Mouse (Mus musculus): Measurements from ENCODE around the gene Olfr283. TPM values are rescaled to one million over a fixed set of nuclear protein-coding genes. Genes with fewer than 3 reads are reported as not detected.
"Not testable (repeated sequence)": the region's sequence is repeated elsewhere in the genome, so short reads cannot be mapped to it uniquely, and the experiment has no call there.

The Olfr283 gene
- total RNA-seq (2021) = not detected

- intact Hi-C loops (cut with DNase I) = no loop called here
- no peak for DNase-seq (ENCODE audit: extremely low spot score in 1 of 2, low spot score in 2 of 2)
Measured at GRCm38 (mm10) chr15:98380846-98381245, at the start of gene Olfr283. Gene Olfr283 (minus strand): TSS chr15:98380946.

GRCm38 (mm10) chr15:98425188-98425587 lies 44.4 kb upstream of the Olfr283 start:
- intact Hi-C loops (cut with DNase I) = no loop called here
- no peak for DNase-seq (ENCODE audit: extremely low spot score in 1 of 2, low spot score in 2 of 2)

GRCm38 (mm10) chr15:98424753-98425152 lies 44.0 kb upstream of the Olfr283 start:
- no peak for DNase-seq (ENCODE audit: extremely low spot score in 1 of 2, low spot score in 2 of 2)
- intact Hi-C loops (cut with DNase I) = no loop called here

GRCm38 (mm10) chr15:98424326-98424725 lies 43.6 kb upstream of the Olfr283 start:
- intact Hi-C loops (cut with DNase I) = no loop called here
- no peak for DNase-seq (ENCODE audit: extremely low spot score in 1 of 2, low spot score in 2 of 2)

GRCm38 (mm10) chr15:98420897-98421296 lies 40.2 kb upstream of the Olfr283 start:
- DNase-seq (ENCODE audit: extremely low spot score in 1 of 2, low spot score in 2 of 2) = no peak

GRCm38 (mm10) chr15:98418096-98418495 lies 37.4 kb upstream of the Olfr283 start:
- intact Hi-C loops (cut with DNase I) = no loop called here
- DNase-seq (ENCODE audit: extremely low spot score in 1 of 2, low spot score in 2 of 2) = no peak

More at GRCm38 (mm10) chr15:98420897-98421296, 40.2 kb upstream of the Olfr283 start:
- intact Hi-C loops (cut with DNase I) = no loop called here

- DNase-seq (ENCODE audit: extremely low spot score in 1 of 2, low spot score in 2 of 2); intact Hi-C loops (cut with DNase I): not testable (repeated sequence)
Measured at GRCm38 (mm10) chr15:98417285-98417684, 36.5 kb upstream of the Olfr283 start.

GRCm38 (mm10) chr15:98416802-98417201 lies 36.1 kb upstream of the Olfr283 start:
- intact Hi-C loops (cut with DNase I); DNase-seq (ENCODE audit: extremely low spot score in 1 of 2, low spot score in 2 of 2): not testable (repeated sequence)

- intact Hi-C loops (cut with DNase I) = no loop called here
- no peak for DNase-seq (ENCODE audit: extremely low spot score in 1 of 2, low spot score in 2 of 2)
Measured at GRCm38 (mm10) chr15:98415996-98416395, 35.2 kb upstream of the Olfr283 start.

- intact Hi-C loops (cut with DNase I) = no loop called here
Measured at GRCm38 (mm10) chr15:98410249-98410648, 29.5 kb upstream of the Olfr283 start.

GRCm38 (mm10) chr15:98409635-98410034 lies 28.9 kb upstream of the Olfr283 start:
- no peak for DNase-seq (ENCODE audit: extremely low spot score in 1 of 2, low spot score in 2 of 2)
- intact Hi-C loops (cut with DNase I) = loop anchor here (5.0 kb wide), 1 partner anchor 227 kb away; no protein-coding TSS in a partner anchor

More at GRCm38 (mm10) chr15:98410249-98410648, 29.5 kb upstream of the Olfr283 start:
- no peak for DNase-seq (ENCODE audit: extremely low spot score in 1 of 2, low spot score in 2 of 2)

- DNase-seq (ENCODE audit: extremely low spot score in 1 of 2, low spot score in 2 of 2) = peak; percentile 27 to 55
- intact Hi-C loops (cut with DNase I) = loop anchor here (5.0 kb wide), 1 partner anchor 226 kb away; no protein-coding TSS in a partner anchor
Measured at GRCm38 (mm10) chr15:98408406-98409060, 27.8 kb upstream of the Olfr283 start.

GRCm38 (mm10) chr15:98402356-98402755 lies 21.6 kb upstream of the Olfr283 start:
- intact Hi-C loops (cut with DNase I) = no loop called here
- DNase-seq (ENCODE audit: extremely low spot score in 1 of 2, low spot score in 2 of 2) = no peak

- intact Hi-C loops (cut with DNase I) = loop anchor here (10.0 kb wide), 1 partner anchor 292 kb away; no protein-coding TSS in a partner anchor
- DNase-seq (ENCODE audit: extremely low spot score in 1 of 2, low spot score in 2 of 2) = no peak
Measured at GRCm38 (mm10) chr15:98397136-98397535, 16.4 kb upstream of the Olfr283 start.

- intact Hi-C loops (cut with DNase I) = loop anchor here (10.0 kb wide), 1 partner anchor 287 kb away; no protein-coding TSS in a partner anchor
- DNase-seq (ENCODE audit: extremely low spot score in 1 of 2, low spot score in 2 of 2) = no peak
Measured at GRCm38 (mm10) chr15:98391903-98392187, 11.1 kb upstream of the Olfr283 start.

GRCm38 (mm10) chr15:98391081-98391902 lies 10.5 kb upstream of the Olfr283 start:
- intact Hi-C loops (cut with DNase I) = loop anchor here (10.0 kb wide), 1 partner anchor 286 kb away; no protein-coding TSS in a partner anchor
- DNase-seq (ENCODE audit: extremely low spot score in 1 of 2, low spot score in 2 of 2) = no peak

GRCm38 (mm10) chr15:98389796-98390195 lies 9.1 kb upstream of the Olfr283 start:
- intact Hi-C loops (cut with DNase I) = loop anchor here (2.0 to 10.0 kb wide), 2 partner anchors 209 to 285 kb away; no protein-coding TSS in a partner anchor
- DNase-seq (ENCODE audit: extremely low spot score in 1 of 2, low spot score in 2 of 2) = peak; percentile 57 to 83

GRCm38 (mm10) chr15:98387621-98388020 lies 6.9 kb upstream of the Olfr283 start:
- no peak for DNase-seq (ENCODE audit: extremely low spot score in 1 of 2, low spot score in 2 of 2)
- intact Hi-C loops (cut with DNase I) = loop anchor here (2.0 kb wide), 1 partner anchor 207 kb away; no protein-coding TSS in a partner anchor

GRCm38 (mm10) chr15:98378209-98378608 lies 2.5 kb downstream of the Olfr283 start:
- intact Hi-C loops (cut with DNase I) = no loop called here
- no peak for DNase-seq (ENCODE audit: extremely low spot score in 1 of 2, low spot score in 2 of 2)

- intact Hi-C loops (cut with DNase I) = no loop called here
- no peak for DNase-seq (ENCODE audit: extremely low spot score in 1 of 2, low spot score in 2 of 2)
Measured at GRCm38 (mm10) chr15:98340887-98341286, 39.9 kb downstream of the Olfr283 start, which contains the start of gene Olfr284. Gene Olfr284 (minus strand): TSS chr15:98340987.

Data from left cerebral cortex, postnatal 10 days (tissue).